Mouse (Mus musculus): Measurements from ENCODE around the gene Gm2056.
"Not testable (repeated sequence)": the region's sequence is repeated elsewhere in the genome, so short reads cannot be mapped to it uniquely, and the experiment has no call there.

- not testable (repeated sequence) for TF ChIP-seq GATA1, TAL1 (IDR thresholded peaks at IDR 0.05; ENCODE audit: low read length)
These were observed 12.3 kb downstream of the Gm2056 start for GRCm38 (mm10) chr12:88039062-88039461.

Measured in erythroblast, embryonic 14.5 days (primary cell).